Mouse (Mus musculus): ENCODE measurements at regions not wholly inside any gene's neighbourhood (a gene's known extent, or its start where the extent isn't known, plus 50 kb on each side); places are given as distances from the start of the nearest gene placed in this dataset.

DNA sequence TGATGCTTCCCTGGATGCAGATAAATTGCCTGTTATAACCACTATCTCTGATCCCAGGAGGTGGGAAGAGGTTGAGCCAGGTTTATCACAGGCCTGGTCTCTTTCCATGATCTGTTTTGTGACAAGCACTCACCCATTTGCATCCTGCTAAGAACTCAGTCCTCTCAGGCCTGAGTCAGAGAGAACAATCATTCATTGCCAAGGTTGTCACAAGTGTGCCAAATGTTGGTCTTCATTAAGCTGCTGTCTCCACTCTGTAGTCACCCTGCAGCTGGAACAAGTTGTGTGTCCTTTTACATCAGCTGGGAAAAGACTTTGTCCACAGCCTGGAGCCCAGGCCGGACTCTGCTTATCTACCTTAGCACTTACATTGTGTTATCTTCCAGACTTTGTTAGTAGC is 233.6 kb upstream of the Rbfox1 start:
- Histone ChIP-seq H3K9ac (ENCODE audit: insufficient read depth, low read depth, low read length, poor library complexity, severe bottlenecking) (no peak overlapping the region), H3K4me3 (ENCODE audit: insufficient read depth in 1 of 2, low read depth in 1 of 2, low read length in 2 of 2, poor library complexity in 1 of 2, severe bottlenecking in 1 of 2) (no peak overlapping the region), H3K27ac (ENCODE audit: insufficient read depth, low read depth, low read length, poor library complexity, severe bottlenecking) (no peak overlapping the region), H3K4me1 (ENCODE audit: control insufficient read depth in 2 of 2, insufficient read depth in 2 of 2, low read length in 2 of 2, poor library complexity in 1 of 2) (no peaks in the 10 kb centered on the region), H3K9me3 (ENCODE audit: control insufficient read depth, insufficient read depth, low read depth, low read length) (no peaks in the 10 kb centered on the region), H3K36me3 (ENCODE audit: control insufficient read depth, insufficient read depth, low read length, poor library complexity, severe bottlenecking) (no peaks in the 10 kb centered on the region)
- in situ Hi-C loops (cut with MboI; ENCODE audit: low sequenced_read_pairs in 2 of 2, unreplicated experiment in 2 of 2): no loop called here
- DNase-seq (ENCODE audit: low read depth, low spot score): no peak
- TF ChIP-seq HCFC1 (IDR thresholded peaks at IDR 0.05; ENCODE audit: borderline replicate concordance, insufficient read depth, low read length) (no peak), ZNF384 (IDR thresholded peaks at IDR 0.05; ENCODE audit: low read depth, low read length) (no peak), MAFK (IDR thresholded peaks at IDR 0.05; ENCODE audit: insufficient read depth, low read depth, low read length) (no peak), CHD2 (IDR thresholded peaks at IDR 0.05; ENCODE audit: low read depth, low read length) (no peak), ZC3H11A (IDR thresholded peaks at IDR 0.05; ENCODE audit: borderline replicate concordance, low read depth, low read length) (no peak)

DNA sequence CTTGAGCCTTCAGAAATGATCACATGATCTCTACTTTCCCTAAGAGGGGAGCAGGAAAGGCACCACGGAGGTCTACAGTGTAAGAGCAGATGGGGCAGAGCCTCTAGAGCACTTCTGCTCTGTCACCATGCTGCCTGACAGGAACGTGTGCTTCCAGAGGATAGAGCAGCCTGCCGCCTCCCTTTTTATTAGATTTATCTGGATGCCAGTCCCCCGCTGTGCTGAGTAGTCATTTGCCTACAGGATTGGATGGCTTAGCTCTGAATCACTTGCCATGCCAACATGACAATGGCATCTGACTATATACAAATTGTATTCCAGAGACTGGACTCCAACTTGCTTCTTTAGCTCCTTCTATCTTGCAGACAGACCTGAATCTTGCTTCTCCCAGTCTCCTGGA is 234.2 kb upstream of the Rbfox1 start:
- no peak for DNase-seq (ENCODE audit: low read depth, low spot score)
- in situ Hi-C loops (cut with MboI; ENCODE audit: low sequenced_read_pairs in 2 of 2, unreplicated experiment in 2 of 2): no loop called here

DNA sequence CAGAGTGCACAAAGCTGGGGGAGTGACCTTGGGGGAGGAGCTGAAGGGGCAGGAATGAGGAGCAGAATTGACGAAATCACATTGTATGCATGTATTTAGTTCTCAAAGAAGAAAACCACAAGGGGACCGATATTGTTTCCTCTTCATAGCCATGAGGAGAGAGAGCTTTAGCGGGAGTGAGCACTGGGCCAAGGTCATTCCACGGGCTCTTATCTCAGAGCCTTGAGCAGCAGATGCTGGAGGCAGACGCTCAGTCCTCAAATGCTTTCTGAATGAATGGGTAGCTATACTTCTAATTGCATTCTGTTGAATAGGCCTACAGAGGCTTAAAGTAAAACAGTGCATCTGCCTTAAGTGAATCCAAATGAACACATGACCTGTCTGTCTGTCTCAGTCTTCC is 245.2 kb upstream of the Rbfox1 start:
- no peaks in the 10 kb centered on the region for H3K36me3 ChIP-seq (ENCODE audit: control insufficient read depth, insufficient read depth, low read length, poor library complexity, severe bottlenecking)
- H3K9ac ChIP-seq (ENCODE audit: insufficient read depth, low read depth, low read length, poor library complexity, severe bottlenecking): no peak overlapping the region
- no peak overlapping the region for H3K4me3 ChIP-seq (ENCODE audit: insufficient read depth in 1 of 2, low read depth in 1 of 2, low read length in 2 of 2, poor library complexity in 1 of 2, severe bottlenecking in 1 of 2)
- H3K9me3 ChIP-seq (ENCODE audit: control insufficient read depth, insufficient read depth, low read depth, low read length): no peaks in the 10 kb centered on the region
- TF ChIP-seq ZC3H11A (IDR thresholded peaks at IDR 0.05; ENCODE audit: borderline replicate concordance, low read depth, low read length) (no peak), MAFK (IDR thresholded peaks at IDR 0.05; ENCODE audit: insufficient read depth, low read depth, low read length) (no peak), HCFC1 (IDR thresholded peaks at IDR 0.05; ENCODE audit: borderline replicate concordance, insufficient read depth, low read length) (no peak), ZNF384 (IDR thresholded peaks at IDR 0.05; ENCODE audit: low read depth, low read length) (no peak), CHD2 (IDR thresholded peaks at IDR 0.05; ENCODE audit: low read depth, low read length) (no peak)
- H3K27ac ChIP-seq (ENCODE audit: insufficient read depth, low read depth, low read length, poor library complexity, severe bottlenecking): no peak overlapping the region
- DNase-seq (ENCODE audit: low read depth, low spot score): no peak
- in situ Hi-C loops (cut with MboI; ENCODE audit: low sequenced_read_pairs in 2 of 2, unreplicated experiment in 2 of 2): no loop called here
- no peaks in the 10 kb centered on the region for H3K4me1 ChIP-seq (ENCODE audit: control insufficient read depth in 2 of 2, insufficient read depth in 2 of 2, low read length in 2 of 2, poor library complexity in 1 of 2)

More for the DNA sequence above, 234.2 kb upstream of the Rbfox1 start:
- no peaks in the 10 kb centered on the region for H3K4me1 ChIP-seq (ENCODE audit: control insufficient read depth in 2 of 2, insufficient read depth in 2 of 2, low read length in 2 of 2, poor library complexity in 1 of 2)
- H3K27ac ChIP-seq (ENCODE audit: insufficient read depth, low read depth, low read length, poor library complexity, severe bottlenecking): no peak overlapping the region
- TF ChIP-seq HCFC1 (IDR thresholded peaks at IDR 0.05; ENCODE audit: borderline replicate concordance, insufficient read depth, low read length) (no peak), MAFK (IDR thresholded peaks at IDR 0.05; ENCODE audit: insufficient read depth, low read depth, low read length) (no peak), ZNF384 (IDR thresholded peaks at IDR 0.05; ENCODE audit: low read depth, low read length) (no peak), ZC3H11A (IDR thresholded peaks at IDR 0.05; ENCODE audit: borderline replicate concordance, low read depth, low read length) (no peak), CHD2 (IDR thresholded peaks at IDR 0.05; ENCODE audit: low read depth, low read length) (no peak)
- H3K36me3 ChIP-seq (ENCODE audit: control insufficient read depth, insufficient read depth, low read length, poor library complexity, severe bottlenecking): no peaks in the 10 kb centered on the region
- H3K9ac ChIP-seq (ENCODE audit: insufficient read depth, low read depth, low read length, poor library complexity, severe bottlenecking): no peak overlapping the region
- no peak overlapping the region for H3K4me3 ChIP-seq (ENCODE audit: insufficient read depth in 1 of 2, low read depth in 1 of 2, low read length in 2 of 2, poor library complexity in 1 of 2, severe bottlenecking in 1 of 2)
- no peaks in the 10 kb centered on the region for H3K9me3 ChIP-seq (ENCODE audit: control insufficient read depth, insufficient read depth, low read depth, low read length)

DNA sequence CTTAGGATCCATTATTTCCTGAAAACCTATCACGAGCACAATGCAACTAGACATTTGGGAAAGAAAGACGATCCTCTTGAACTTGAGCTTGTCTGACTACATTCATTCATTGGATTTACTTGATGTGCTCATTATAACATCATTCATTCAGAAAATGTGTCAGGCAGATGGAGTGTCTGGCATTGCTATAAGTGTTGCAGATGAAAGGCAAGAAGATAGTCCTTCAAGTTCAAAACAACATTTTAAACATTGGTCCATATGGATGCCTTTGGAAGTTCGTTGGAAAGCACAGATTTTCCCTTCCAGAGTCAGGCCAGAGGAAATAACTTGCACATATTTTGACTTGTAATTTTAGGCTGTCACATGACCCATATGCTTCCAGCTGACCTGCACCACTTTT is 255.2 kb upstream of the Rbfox1 start:
- H3K4me1 ChIP-seq (ENCODE audit: control insufficient read depth in 2 of 2, insufficient read depth in 2 of 2, low read length in 2 of 2, poor library complexity in 1 of 2): no peaks in the 10 kb centered on the region
- no peak for DNase-seq (ENCODE audit: low read depth, low spot score)
- in situ Hi-C loops (cut with MboI; ENCODE audit: low sequenced_read_pairs in 2 of 2, unreplicated experiment in 2 of 2): no loop called here
- no peak overlapping the region for H3K27ac ChIP-seq (ENCODE audit: insufficient read depth, low read depth, low read length, poor library complexity, severe bottlenecking)
- no peaks in the 10 kb centered on the region for H3K9me3 ChIP-seq (ENCODE audit: control insufficient read depth, insufficient read depth, low read depth, low read length)
- H3K4me3 ChIP-seq (ENCODE audit: insufficient read depth in 1 of 2, low read depth in 1 of 2, low read length in 2 of 2, poor library complexity in 1 of 2, severe bottlenecking in 1 of 2): no peak overlapping the region
- H3K9ac ChIP-seq (ENCODE audit: insufficient read depth, low read depth, low read length, poor library complexity, severe bottlenecking): no peak overlapping the region
- no peak for TF ChIP-seq ZC3H11A (IDR thresholded peaks at IDR 0.05; ENCODE audit: borderline replicate concordance, low read depth, low read length)
- TF ChIP-seq CHD2 (IDR thresholded peaks at IDR 0.05; ENCODE audit: low read depth, low read length): no peak
- no peak for TF ChIP-seq ZNF384 (IDR thresholded peaks at IDR 0.05; ENCODE audit: low read depth, low read length)
- TF ChIP-seq HCFC1 (IDR thresholded peaks at IDR 0.05; ENCODE audit: borderline replicate concordance, insufficient read depth, low read length): no peak
- TF ChIP-seq MAFK (IDR thresholded peaks at IDR 0.05; ENCODE audit: insufficient read depth, low read depth, low read length): no peak
- no peaks in the 10 kb centered on the region for H3K36me3 ChIP-seq (ENCODE audit: control insufficient read depth, insufficient read depth, low read length, poor library complexity, severe bottlenecking)

DNA sequence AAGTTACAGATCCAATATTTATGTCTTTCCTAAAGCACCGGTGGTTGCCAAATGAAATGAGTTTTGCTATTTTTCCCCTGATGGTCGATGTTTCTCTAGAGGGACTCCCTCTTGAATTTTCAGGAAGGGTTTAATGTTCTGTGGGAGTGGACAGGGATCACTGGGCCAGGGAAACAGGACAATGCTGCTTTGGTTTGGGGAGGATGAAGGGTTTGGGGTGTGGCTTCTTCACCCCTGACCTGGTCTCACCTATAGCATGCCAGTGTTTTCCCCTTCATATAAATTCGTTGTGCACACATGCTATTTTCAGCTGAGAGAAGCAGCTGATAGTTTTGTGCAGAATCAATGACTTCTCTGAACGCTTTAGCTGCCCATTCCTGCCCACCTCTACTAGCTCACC is 257.2 kb upstream of the Rbfox1 start:
- TF ChIP-seq CHD2 (IDR thresholded peaks at IDR 0.05; ENCODE audit: low read depth, low read length): no peak
- no peak for TF ChIP-seq ZNF384 (IDR thresholded peaks at IDR 0.05; ENCODE audit: low read depth, low read length)
- TF ChIP-seq HCFC1 (IDR thresholded peaks at IDR 0.05; ENCODE audit: borderline replicate concordance, insufficient read depth, low read length): no peak
- TF ChIP-seq MAFK (IDR thresholded peaks at IDR 0.05; ENCODE audit: insufficient read depth, low read depth, low read length): no peak
- TF ChIP-seq ZC3H11A (IDR thresholded peaks at IDR 0.05; ENCODE audit: borderline replicate concordance, low read depth, low read length): no peak
- H3K9ac ChIP-seq (ENCODE audit: insufficient read depth, low read depth, low read length, poor library complexity, severe bottlenecking): no peak overlapping the region
- DNase-seq (ENCODE audit: low read depth, low spot score): no peak
- H3K36me3 ChIP-seq (ENCODE audit: control insufficient read depth, insufficient read depth, low read length, poor library complexity, severe bottlenecking): no peaks in the 10 kb centered on the region
- in situ Hi-C loops (cut with MboI; ENCODE audit: low sequenced_read_pairs in 2 of 2, unreplicated experiment in 2 of 2): no loop called here
- no peak overlapping the region for H3K27ac ChIP-seq (ENCODE audit: insufficient read depth, low read depth, low read length, poor library complexity, severe bottlenecking)
- no peak overlapping the region for H3K4me3 ChIP-seq (ENCODE audit: insufficient read depth in 1 of 2, low read depth in 1 of 2, low read length in 2 of 2, poor library complexity in 1 of 2, severe bottlenecking in 1 of 2)
- no peaks in the 10 kb centered on the region for H3K4me1 ChIP-seq (ENCODE audit: control insufficient read depth in 2 of 2, insufficient read depth in 2 of 2, low read length in 2 of 2, poor library complexity in 1 of 2)
- H3K9me3 ChIP-seq (ENCODE audit: control insufficient read depth, insufficient read depth, low read depth, low read length): no peaks in the 10 kb centered on the region

Data from ES-E14 (cell line).